Mouse (Mus musculus) urinary bladder, adult 2 months (tissue): ENCODE measurements at regions not wholly inside any gene's neighbourhood (a gene's known extent, or its start where the extent isn't known, plus 50 kb on each side); places are given as distances from the start of the nearest gene placed in this dataset.

Source experiments
- DNase-seq: peaks from one replicate; pipeline ENCODE4 v3.0.0; 2022; ENCODE audit warnings: low spot score

DNA sequence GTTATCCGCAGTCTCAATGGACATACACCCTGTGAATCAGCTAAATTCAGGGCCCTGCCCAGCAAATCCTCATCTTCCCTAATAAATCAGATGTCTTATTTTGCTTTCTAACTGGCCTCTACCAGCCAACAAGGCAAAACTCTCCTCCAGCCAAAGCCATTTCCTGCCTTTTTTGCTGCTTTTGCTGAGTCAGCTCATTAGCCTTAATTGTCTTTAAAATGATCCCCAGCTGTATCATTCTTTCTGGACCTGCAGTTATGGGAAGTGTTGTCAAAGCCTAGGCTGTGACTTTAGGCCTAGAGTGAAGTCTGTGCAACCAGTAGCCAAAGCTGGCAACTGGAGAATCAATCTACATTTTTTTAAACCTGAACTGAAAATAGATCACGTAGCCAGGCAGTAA, 81.4 kb downstream of the Mtpn start:
- DNase-seq: no peak

DNA sequence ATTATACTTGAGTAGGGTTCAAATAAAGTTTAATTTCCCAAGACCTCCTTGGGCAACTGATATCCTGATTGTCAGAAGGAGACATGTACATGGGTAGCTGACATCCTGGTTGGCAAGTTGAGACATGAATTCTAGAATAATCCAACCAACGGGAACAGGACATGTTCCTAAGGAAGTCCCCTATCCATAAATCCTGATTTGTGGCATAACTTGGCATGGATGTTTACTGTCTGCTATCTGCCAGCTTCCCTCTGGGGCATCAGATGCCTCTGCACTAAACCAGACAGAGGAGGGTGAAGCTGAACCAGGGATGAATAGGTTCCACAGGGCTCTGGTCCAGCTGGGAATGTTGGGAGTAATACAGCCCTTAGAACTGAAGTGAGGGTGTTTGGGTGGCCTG, 94.7 kb downstream of the Mtpn start:
- DNase-seq: no peak

DNA sequence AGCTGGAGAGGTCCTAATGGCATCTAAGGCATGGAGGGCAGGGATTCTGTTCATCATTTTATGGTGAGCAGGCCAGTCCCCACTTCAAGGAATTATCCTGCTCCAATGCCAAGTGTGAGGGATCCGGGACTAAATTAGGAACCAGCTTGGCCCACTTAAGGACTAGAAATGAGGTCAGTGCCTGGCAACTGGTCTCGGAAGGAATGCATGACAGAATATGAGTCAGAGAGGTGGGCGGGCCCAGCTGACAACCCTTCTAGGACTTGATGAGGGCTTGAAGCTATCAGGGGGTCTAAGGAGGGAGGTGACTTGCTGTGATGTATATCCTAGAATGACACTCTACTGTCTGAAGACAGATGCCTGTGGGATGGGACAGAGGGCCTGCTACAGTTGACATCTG, 100.4 kb upstream of the Fam180a start:
- DNase-seq: no peak

DNA sequence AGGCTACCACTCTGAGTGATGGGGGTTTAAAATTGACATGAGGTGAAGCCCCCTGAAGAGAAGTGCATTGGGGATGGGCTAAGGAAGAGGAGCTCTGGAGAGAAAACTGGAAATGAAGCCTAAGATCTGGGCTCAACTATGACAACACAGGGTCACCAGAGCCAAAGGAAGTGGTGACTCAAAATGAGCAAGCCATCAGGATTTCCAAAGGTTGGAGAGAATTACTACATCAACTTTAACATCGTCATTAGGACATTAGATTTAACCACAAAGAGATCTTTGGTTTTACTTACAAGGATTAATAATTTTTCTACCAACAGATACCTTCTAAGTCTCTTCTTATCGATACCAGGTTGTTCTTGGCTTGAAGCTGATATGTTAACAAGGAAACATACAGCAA, 98.6 kb upstream of the Fam180a start:
- DNase-seq: no peak

DNA sequence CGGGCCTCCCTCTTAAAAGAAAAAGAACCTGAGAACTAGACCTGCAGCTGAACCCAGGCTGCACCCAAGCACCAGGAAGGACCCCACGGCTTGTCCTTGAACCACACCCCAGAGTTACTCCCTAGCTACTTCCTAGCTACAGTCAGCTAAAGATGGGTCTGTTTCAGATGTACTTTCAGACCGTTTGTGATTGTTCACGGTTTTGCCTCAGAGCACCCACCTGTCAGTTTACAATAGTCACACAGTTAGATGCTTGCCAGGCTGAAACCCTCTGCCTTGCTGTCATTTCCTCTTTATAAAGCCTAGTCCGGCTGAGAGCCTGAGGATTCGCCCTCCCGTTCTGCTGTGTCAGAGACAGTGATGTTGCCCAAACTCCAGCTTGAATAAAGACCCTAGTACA, 95.0 kb upstream of the Fam180a start:
- DNase-seq: no peak

DNA sequence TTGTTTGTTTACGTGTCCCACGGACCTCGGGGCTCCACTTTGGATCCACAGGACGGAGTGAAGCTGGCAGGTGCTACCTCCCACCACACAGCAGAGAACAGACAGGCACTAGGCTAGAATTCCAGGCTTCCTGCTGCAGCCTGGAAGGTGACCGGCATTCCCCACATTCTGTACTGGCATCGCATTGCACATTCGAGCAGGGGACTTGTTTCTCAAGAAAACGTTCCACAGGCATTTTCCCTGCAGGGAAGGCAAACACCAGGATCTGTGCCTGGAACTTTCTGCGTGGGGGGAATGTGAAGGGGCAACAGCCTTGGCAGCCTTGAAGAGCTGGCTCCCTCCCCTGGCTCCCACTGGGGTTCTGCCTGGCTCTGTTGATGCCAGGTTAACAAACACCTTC, 79.1 kb upstream of the Fam180a start:
- no peak for DNase-seq

DNA sequence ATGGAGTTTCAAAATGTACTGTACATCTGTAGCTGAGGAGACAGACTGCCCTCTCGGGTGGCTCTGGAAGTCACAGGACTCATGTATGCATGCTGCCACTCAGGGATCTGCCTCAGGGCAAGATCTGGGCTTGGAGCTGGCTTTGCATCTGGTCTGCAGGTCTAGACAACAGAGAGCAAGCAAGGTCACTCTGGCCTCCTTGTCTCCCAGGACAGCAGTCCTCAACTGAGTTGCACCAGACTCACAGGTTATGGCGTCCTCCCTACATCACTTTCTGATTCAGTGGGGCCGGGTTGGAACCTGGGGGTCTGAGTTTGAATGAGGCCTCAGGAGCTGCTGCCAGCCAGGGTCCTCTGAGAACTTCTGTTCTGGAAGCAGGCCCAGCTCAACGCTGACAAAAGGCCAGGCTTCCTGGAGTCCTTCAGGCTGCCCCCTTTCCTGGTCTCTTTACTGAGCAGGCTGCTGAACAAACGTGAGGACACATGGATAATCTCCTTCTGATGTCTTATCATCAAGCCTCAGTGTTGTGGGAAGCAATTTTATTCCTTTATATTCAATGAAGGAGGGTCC, 77.5 kb upstream of the Fam180a start:
- DNase-seq: no peak

DNA sequence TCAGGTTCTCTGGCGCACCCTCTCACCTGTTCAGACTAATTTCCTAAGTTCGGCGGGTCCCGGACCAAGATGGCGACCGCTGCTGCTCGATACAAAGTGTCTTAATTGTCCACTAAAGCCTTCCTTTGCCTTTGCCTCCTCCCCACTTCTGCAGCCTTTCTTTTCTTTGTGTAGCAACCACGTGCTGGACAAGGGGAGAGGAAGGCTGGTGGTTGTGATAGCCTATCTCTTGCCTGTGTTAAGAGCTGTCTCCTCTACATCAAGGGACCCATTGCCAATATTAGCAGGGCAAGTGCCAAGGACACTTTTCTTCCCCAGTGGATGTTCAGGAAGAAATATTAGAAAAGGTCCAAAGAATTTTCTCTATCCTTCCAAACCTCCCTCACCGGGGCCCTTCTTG, 69.8 kb upstream of the Fam180a start:
- DNase-seq: no peak

DNA sequence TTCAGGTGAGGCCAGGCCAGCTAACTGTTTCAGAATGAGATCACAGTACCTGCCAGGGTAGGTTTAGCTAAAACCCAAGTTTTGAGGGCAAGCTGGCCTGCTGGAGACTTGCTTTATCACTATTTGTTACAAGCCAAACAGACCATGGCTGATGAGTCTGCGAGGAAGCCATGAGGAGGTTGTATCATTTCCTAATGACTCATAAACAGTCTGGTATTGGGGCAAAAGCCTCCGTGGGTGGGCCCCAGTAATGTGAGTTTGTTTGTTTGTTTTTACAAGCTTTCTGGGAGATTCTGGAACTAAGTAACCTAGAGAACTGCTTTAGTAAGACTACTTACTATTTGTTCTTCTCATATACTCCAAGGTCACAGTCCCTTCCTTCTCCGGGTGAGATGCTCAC, 62.9 kb upstream of the Fam180a start:
- DNase-seq: no peak

DNA sequence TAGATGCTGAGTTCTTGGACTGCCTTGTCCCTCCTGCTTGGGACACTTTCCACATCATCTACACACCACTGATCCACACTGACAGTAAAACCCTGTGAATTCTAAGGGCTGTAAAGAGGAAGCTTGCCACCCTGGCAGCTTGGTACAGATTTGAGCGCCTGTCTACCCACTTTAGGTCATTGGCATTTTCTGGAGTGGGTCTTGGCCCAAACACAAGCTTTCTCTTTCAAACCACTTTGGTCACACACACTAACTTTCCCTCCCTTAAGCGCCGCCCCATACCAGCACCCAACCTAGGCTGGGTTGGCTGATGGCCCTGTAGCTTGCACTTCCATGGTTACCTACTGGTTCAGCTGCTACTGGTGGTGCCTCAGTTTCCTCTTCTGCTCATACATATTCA, 55.6 kb upstream of the Fam180a start:
- no peak for DNase-seq

DNA sequence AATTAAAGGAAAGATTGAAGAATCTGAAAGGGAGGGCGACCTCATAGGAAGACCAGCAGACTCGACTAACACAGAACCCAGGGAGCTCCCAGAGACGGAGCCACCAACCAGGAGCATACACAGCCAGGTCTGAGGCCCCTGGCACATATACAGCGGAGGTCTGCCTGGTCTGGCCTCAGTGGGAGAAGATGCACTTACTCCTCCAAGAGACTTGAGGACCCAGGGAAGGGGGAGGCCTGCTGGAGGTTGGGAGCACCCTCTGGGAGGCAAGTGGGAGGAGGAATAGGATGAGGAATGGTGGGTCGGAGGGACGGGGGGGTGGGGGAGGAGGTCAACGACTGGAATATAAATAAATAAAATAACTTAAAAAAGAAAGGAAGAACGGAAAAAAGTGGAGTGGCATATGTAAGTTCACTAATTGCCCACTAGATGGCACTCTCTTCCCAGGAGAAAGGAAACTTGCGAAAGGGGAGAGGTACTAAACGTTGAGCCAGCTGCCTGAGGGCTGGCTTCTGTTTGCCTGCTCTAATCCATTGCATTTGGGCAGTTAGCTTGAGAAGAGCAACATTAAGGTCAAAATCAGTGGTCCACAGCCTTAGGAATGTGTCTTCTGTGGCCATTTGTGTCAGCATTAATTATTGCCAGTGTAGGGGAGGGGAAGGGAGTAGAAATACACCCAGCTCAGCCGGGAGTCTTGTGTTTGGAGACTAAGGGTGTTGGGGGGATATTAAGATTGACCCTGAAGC, 55.0 kb upstream of the Fam180a start:
- no peak for DNase-seq

DNA sequence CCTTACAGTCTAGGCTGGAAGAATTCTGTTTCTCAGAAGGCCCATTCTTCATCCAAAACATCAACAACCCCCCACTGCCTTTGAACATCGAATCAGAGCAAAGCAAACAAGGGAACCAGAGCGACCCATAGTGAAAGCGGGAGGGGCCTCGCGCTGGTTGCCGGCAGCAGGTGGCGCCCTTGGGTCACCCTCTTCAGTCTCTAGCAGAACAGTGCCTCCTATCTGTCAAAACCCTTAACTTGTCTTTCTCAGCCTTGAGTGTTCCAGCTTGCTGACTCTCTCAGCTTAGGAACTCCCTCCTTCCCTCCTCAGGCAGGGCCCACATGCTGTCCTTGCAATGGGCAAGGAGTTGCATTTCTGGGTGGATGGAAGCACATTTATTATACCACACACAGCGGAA, 53.9 kb upstream of the Fam180a start:
- DNase-seq: peak; percentile 64

DNA sequence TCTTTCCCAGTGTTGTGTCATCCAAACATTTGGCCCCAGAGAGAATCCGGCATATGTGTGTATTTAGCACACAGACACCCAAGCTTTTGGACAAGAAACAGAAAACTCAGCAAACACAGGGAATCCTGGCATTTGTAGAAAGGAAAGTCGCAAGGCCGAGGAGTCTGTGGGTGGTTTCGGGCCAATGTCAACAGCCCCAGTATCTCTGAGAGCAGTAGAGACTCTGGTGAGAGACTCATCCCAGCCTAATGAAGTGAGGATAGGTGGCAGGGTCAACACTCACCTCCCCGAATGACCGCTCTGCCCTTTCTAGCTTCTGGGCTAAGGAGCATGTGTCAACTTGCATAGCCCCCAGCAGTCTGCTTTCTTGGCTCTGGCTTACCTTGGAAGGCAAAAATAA, 52.9 kb upstream of the Fam180a start:
- DNase-seq: no peak

DNA sequence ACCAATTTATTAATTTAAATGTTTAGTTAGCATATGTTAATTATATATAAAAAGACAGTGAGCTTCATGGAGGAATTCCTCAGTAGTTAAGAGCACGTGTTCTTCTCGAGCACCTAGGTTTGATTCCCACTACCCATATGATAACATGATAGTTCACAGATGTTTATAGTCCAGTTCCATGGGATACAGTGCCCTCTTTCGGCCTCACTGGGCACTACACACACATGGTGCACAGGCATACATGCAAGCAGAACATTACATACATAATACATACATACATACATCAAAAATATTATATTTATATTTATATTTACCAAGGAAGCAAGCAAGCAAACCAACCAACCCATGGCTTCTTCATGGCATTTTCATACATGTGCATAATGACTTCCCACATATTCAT, 51.6 kb upstream of the Fam180a start:
- DNase-seq: no peak

DNA sequence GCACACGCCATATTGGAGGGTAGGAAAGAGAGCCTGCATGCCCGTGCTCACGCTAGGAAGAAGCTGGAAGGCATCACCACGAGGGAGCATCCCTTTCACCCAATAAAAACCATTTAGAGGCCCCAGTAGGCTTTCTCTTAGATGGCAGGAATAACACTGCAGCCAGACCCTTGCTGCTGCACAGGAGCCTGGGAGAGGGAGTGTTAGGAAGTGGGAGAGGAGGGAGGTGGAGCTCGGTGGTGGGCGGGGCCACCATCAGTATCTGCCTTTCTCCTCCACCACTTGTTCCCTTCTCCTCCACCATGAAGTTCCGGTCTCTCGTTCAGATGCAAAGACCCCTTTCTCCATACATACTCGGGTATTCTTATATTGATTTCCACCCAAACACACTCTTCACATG, 50.6 kb upstream of the Fam180a start:
- DNase-seq: no peak
